Mouse (Mus musculus) liver, embryonic 14.5 days (tissue): ENCODE results near the gene Agfg2. TPM values are rescaled to one million over a fixed set of nuclear protein-coding genes. Genes with fewer than 3 reads are reported as not detected.

ENCODE experiments used
- ATAC-seq: fragments of 200-750 bp; cut with Nextera tagmentation; 2 replicates; pipeline ENCODE4 v1.8.0; 2017; ENCODE audit warnings: moderate number of reproducible peaks, mild to moderate bottlenecking, moderate library complexity; ENCODE audit not compliant: insufficient read depth
- DNase-seq, 3 experiments: peaks; one replicate each; pipeline ENCODE4 v3.0.0-alpha.2; 2012 to 2013; ENCODE audit warnings: low read depth in 3 of 3, low spot score in 3 of 3
- H3K27ac ChIP-seq: fragments of 300-500 bp; sonication (generic); 2 replicates; pipeline ENCODE4 v1.5.1; 2014; ENCODE audit warnings: moderate library complexity, mild to moderate bottlenecking, control low read depth, inconsistent platforms
- H3K27me3 ChIP-seq: fragments of 300-500 bp; sonication (generic); 2 replicates; pipeline ENCODE4 v1.6.1; 2014; ENCODE audit warnings: mild to moderate bottlenecking, low read length, moderate library complexity; ENCODE audit not compliant: control insufficient read depth, insufficient read depth
- H3K36me3 ChIP-seq: fragments of 300-500 bp; sonication (generic); replicated peaks from 2 replicates; pipeline ENCODE4 v1.6.1; 2014; ENCODE audit warnings: low read depth; ENCODE audit not compliant: control insufficient read depth, insufficient read depth
- H3K4me1 ChIP-seq, 2 experiments: fragments of 200-500 bp in 1 of 2; fragments of 300-500 bp in 1 of 2; sonication (generic) in 1 of 2; replicated peaks; 2 replicates each; pipeline ENCODE4 v1.6.1; 2012 to 2014; ENCODE audit warnings: antibody characterized with exemption in 1 of 2, inconsistent platforms in 1 of 2, low read length in 1 of 2; ENCODE audit not compliant: control insufficient read depth in 2 of 2, insufficient read depth in 2 of 2
- H3K4me2 ChIP-seq: fragments of 300-500 bp; sonication (generic); 2 replicates; pipeline ENCODE4 v1.6.1; 2014; ENCODE audit warnings: low read depth, mild to moderate bottlenecking, control low read depth, moderate library complexity
- H3K4me3 ChIP-seq, 2 experiments: fragments of 200-500 bp in 1 of 2; fragments of 300-500 bp in 1 of 2; sonication (generic) in 1 of 2; 2 replicates each; pipeline ENCODE4 v1.5.1; 2012 to 2014; ENCODE audit warnings: low read depth in 2 of 2, low read length in 2 of 2, mild to moderate bottlenecking in 2 of 2, control low read depth in 1 of 2, inconsistent platforms in 1 of 2, moderate library complexity in 1 of 2; ENCODE audit not compliant: insufficient read depth in 1 of 2
- H3K9ac ChIP-seq: fragments of 300-500 bp; sonication (generic); replicated peaks from 2 replicates; pipeline ENCODE4 v1.6.1; 2014; ENCODE audit warnings: mild to moderate bottlenecking, control low read depth, moderate library complexity
- H3K9me3 ChIP-seq: fragments of 300-500 bp; sonication (generic); 2 replicates; pipeline ENCODE4 v1.6.1; 2016; ENCODE audit warnings: low read length, mixed read lengths; ENCODE audit not compliant: control insufficient read depth
- CTCF ChIP-seq: IDR thresholded peaks from 2 replicates; pipeline ENCODE4 v1.5.1; 2016; ENCODE audit warnings: antibody characterized with exemption, low read depth, control low read depth
- EP300 ChIP-seq: IDR thresholded peaks from 2 replicates; pipeline ENCODE4 v1.6.1; 2016; ENCODE audit warnings: antibody characterized with exemption, low read depth
- WGBS: fragments of 180-500 bp; shearing (Covaris S2); extraction: QIAGEN DNeasy Blood & Tissue Kit; methylation state at CpG from one replicate; pipeline ENCODE4 v1.1.7; 2014; ENCODE audit not compliant: insufficient replicate concordance; 5-methylcytosine and 5-hydroxymethylcytosine counted together
- polyA plus RNA-seq, 2 experiments: library from polyadenylated mRNA; depleted of rRNA in 1 of 2; stranded (reverse) in 1 of 2; unstranded in 1 of 2; fragments of >200 nt; fragmentation: Nextera tagmentation in 1 of 2; extraction: Ambion mirVana in 1 of 2; gene quantifications; 2 replicates each; pipeline versions ENCODE4 v1.2.1 to v1.2.3; 2012 to 2014

Agfg2 gene
- polyA plus RNA-seq, 2 experiments, result 20.5 to 22.4 TPM

GRCm38 (mm10) chr5:137691881-137692280 is 7.4 kb upstream of the Agfg2 start:
- TF ChIP-seq EP300 (no peak), CTCF (no peak)
- ATAC-seq (no peak), DNase-seq (no peak)
- no peak overlapping the region for H3K9ac ChIP-seq
- no peaks in the 10 kb centered on the region for H3K9me3 ChIP-seq
- peaks cover 10 to 20% of the 10 kb centered on the region in 2 experiments for H3K4me1 ChIP-seq
- no peak overlapping the region for H3K4me3 ChIP-seq
- H3K27me3 ChIP-seq, result no peaks in the 10 kb centered on the region
- no peak overlapping the region for H3K27ac ChIP-seq
- no peaks in the 10 kb centered on the region for H3K36me3 ChIP-seq
- H3K4me2 ChIP-seq, result no peak overlapping the region
- 33% methylated on average over 1 of the region's 1 CpGs for WGBS

GRCm38 (mm10) chr5:137690531-137690930 is 6.0 kb upstream of the Agfg2 start:
- Histone ChIP-seq H3K4me2 (no peak overlapping the region), H3K27ac (no peak overlapping the region), H3K9ac (no peak overlapping the region), H3K9me3 (no peaks in the 10 kb centered on the region), H3K4me3 (no peak overlapping the region), H3K36me3 (no peaks in the 10 kb centered on the region), H3K4me1 (peaks cover 20 to 28% of the 10 kb centered on the region in 2 experiments), H3K27me3 (no peaks in the 10 kb centered on the region)
- DNase-seq (no peak), ATAC-seq (no peak)
- whole genome bisulfite sequencing, result 69% methylated on average over 9 of the region's 9 CpGs
- TF ChIP-seq CTCF (no peak), EP300 (no peak)

DNA sequence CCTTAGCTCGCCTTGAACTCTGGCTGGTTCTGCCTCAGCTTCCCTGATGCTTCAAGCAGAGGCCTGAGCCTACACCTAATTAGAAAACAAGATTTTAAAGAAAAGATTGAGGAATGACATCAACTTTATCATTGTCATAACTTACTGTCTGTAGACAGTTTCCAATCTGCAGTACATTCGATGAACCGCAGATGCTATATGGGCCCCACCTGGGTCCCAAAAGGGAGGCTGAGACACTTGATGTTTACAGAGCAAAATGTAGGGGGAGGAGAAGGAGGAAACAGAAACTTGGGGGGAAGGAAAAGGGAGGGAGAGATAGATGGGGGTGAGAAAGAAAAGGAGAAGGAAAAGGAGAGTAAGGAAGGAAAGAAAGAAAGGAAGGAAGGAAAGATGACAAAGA is 5.4 kb upstream of the Agfg2 start:
- Histone ChIP-seq H3K4me3 (no peak overlapping the region), H3K9me3 (no peaks in the 10 kb centered on the region), H3K4me2 (no peak overlapping the region), H3K4me1 (peaks cover 26 to 33% of the 10 kb centered on the region in 2 experiments), H3K36me3 (no peaks in the 10 kb centered on the region), H3K9ac (no peak overlapping the region), H3K27me3 (no peaks in the 10 kb centered on the region), H3K27ac (peak overlapping the region; percentile 18)
- DNase-seq, result no peak
- 82% methylated on average over 3 of the region's 3 CpGs for WGBS
- TF ChIP-seq EP300, result no peak
- TF ChIP-seq CTCF, result no peak
- no peak for ATAC-seq

GRCm38 (mm10) chr5:137686127-137686790 is 1.7 kb upstream of the Agfg2 start:
- H3K4me3 ChIP-seq, result peak overlapping the region; percentile 32 to 41
- H3K4me2 ChIP-seq, result peak overlapping the region; percentile 70
- H3K4me1 ChIP-seq, result peaks cover 36 to 43% of the 10 kb centered on the region in 2 experiments
- no peaks in the 10 kb centered on the region for H3K9me3 ChIP-seq
- DNase-seq (peak; percentile 96 to 97 (median 97)), ATAC-seq (peak; percentile 83)
- H3K9ac ChIP-seq, result peak overlapping the region; percentile 78
- TF ChIP-seq CTCF (peak; percentile 70), EP300 (peak; percentile 96)
- WGBS, result 13% methylated on average over 6 of the region's 6 CpGs
- peak overlapping the region; percentile 99 for H3K27ac ChIP-seq
- no peaks in the 10 kb centered on the region for H3K27me3 ChIP-seq
- peaks cover 5% of the 10 kb centered on the region for H3K36me3 ChIP-seq

DNA sequence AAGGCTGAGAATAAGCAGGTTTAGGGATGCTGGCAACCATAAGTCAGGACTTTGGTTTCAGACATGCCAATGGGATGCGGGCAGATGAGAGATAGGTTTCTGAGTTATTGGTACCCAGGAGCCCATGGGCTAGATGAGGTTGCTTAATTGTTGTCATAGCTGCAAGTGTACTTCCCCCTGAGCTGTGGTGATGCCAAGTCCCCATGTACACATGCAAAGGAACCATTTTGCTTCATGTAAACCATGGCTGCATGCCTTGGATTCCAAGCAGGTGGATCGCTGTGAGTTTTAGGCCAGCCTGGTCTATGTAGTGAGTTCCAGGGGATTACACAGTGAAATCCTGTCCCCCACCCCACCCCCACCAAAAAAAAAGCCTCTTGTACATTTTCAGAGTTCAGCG is 1.1 kb upstream of the Agfg2 start:
- peak overlapping the region; percentile 99 for H3K27ac ChIP-seq
- no peaks in the 10 kb centered on the region for H3K9me3 ChIP-seq
- no peaks in the 10 kb centered on the region for H3K27me3 ChIP-seq
- ATAC-seq (no peak), DNase-seq (no peak)
- H3K4me3 ChIP-seq, result peak overlapping the region in 1 of 2 experiments; percentile 41; a peak in 2 of 4 replicates
- peak overlapping the region; percentile 70 for H3K4me2 ChIP-seq
- peak overlapping the region; percentile 76 for H3K9ac ChIP-seq
- peaks cover 39 to 43% of the 10 kb centered on the region in 2 experiments for H3K4me1 ChIP-seq
- 35% methylated on average over 3 of the region's 3 CpGs for WGBS
- peaks cover 9% of the 10 kb centered on the region for H3K36me3 ChIP-seq
- TF ChIP-seq EP300 (no peak), CTCF (no peak)
